Mouse (Mus musculus): ENCODE measurements around the gene Glis1. TPM values are rescaled to one million over a fixed set of nuclear protein-coding genes. Genes with fewer than 3 reads are reported as not detected.
A peak's percentile ranks its signal among the peaks of the same experiment; 100 is the strongest.

Glis1 gene
- total RNA-seq, 2 experiments from 2014 or later: 0.17 to 0.31 TPM

DNA sequence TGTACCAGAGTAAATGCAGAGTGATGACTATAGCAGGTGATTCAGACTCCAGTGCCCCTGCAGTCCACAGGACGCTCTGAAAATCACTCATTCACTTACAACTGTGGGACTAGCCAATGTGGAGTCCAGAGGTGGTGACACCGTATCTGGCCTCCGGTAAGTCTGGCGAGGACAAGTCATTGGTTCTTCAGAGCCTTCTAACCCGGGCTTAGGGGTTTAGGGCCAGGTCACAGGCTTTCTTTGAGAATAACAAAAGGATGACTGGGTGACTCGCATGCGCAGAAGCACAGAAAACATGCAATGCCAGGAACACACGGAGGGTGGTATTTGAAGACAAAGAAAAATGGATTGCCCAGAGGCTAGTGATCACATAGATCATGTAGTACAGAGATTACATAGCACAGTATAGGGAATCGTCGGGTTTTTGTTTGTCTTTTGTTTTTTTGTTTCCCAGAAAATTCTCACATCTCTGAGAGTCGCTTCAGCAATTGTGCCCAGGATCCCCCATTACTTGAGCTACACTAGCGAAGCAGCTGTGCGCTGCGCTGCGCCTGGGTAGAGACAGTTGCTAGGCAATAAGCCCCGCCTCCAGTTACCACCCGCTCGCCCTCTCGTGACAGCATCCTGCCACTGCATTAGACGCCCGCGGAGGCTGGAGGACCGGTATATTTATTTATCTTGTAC is 239.4 kb downstream of the Glis1 start:
- peak; percentile 75 to 84 for DNase-seq
- intact Hi-C loops (cut with DNase I): no loop called here

DNA sequence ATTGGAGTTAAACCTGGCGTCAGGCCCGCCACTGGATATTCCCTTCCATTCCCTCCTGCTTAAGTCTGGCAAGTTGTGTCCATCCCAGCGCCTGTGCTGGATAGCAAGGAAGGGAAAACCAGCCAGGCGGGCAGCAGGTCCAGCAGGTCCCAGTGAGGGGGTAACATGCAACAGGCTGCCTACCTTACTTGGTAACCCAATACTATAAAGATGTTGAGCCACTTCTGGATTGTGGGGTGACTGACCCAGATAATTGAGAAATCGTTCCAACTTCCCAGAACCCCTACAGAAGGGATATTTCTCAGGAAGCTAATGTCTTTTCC is 239.9 kb downstream of the Glis1 start:
- DNase-seq: no peak
- intact Hi-C loops (cut with DNase I): no loop called here

GRCm38 (mm10) chr4:107675645-107676044 is 241.3 kb downstream of the Glis1 start:
- intact Hi-C loops (cut with DNase I): no loop called here
- DNase-seq: no peak

GRCm38 (mm10) chr4:107680311-107681098 is 246.1 kb downstream of the Glis1 start:
- DNase-seq: no peak
- intact Hi-C loops (cut with DNase I): no loop called here

- no peak for DNase-seq
- intact Hi-C loops (cut with DNase I): no loop called here
These were observed 246.9 kb downstream of the Glis1 start for GRCm38 (mm10) chr4:107681099-107681849.

DNA sequence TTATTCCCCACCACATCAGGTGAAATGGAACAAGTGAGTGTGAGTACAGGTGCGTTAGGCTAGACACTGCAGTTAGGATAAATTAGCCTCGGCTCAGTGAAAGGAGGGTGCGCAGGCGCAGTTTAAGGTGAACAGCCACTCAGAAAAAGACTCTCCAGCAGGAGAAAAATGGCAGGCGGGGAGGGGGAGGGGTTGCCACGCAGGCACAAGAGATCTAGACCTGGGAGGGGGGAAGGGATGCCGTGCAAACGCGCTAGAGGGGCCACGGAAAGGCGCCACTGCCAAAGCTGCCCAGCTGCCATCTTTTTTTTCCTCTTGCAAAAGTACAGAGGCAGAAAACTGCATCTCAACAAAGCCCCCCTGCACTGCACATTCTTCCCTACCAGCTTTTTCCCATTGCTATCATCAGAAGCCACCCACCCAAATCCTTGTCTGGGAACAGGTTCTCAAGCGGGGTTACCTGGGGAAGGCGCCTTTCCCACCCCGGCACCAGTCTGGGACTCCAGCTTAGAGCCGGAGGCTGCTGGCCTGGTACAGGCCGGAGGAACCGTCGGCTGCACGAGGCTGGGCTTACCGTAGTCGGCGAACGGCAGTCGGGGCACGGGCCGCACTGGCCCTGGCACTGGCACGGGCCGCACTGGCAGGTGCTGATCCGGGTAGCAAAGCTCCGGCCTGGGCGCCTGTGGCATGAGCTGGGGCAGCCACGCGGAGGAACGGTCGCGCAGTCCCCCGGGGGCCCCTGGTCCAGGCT is 248.8 kb downstream of the Glis1 start:
- intact Hi-C loops (cut with DNase I): no loop called here
- DNase-seq: no peak

DNA sequence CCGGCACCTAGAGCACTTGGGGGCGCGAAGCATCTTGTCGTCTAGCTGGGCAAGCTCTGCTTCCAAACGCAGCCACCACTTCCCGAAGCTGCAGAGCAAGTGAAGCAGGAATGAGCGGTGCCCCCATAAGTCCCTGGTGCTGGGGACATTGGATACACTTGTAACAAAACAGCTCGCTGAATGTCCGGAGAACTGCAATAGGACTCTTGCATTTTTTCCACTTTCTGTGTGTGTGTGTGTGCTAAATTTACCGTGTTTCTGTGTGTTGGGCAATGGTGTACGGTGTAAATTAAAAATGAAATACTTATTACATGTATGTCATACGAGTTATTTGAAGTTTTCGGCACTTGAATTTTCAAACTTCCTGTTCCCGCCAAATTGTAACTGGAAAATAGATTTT is 249.7 kb downstream of the Glis1 start, which contains the start of gene Dmrtb1:
Gene Dmrtb1, minus strand, starts transcription at position 101 of the 400 bp plus-strand sequence.
- no peak for DNase-seq
- intact Hi-C loops (cut with DNase I): no loop called here

Small RNA genes lying within 50 kb of the gene (microRNA-seq; reads per million reads assigned to microRNA genes)
- gene Gm24804: 0 to 0.12 reads per million in 2 experiments

Other genes starting within 250 kb of the Glis1 start
- under 1 TPM in 1 of 2 experiments, not detected in 1; 0.33 TPM for gene Ldlrad1, start 225.4 kb upstream of the Glis1 start, total RNA-seq (2021)
- gene Lrrc42, start 181.1 kb upstream of the Glis1 start, total RNA-seq (2021): 10 to 100 TPM; 11.1 to 14.1 TPM
- gene Hspb11, start 181.0 kb upstream of the Glis1 start, total RNA-seq (2021): 10 to 100 TPM; 14.6 TPM
- under 1 TPM in 1 of 2 experiments, not detected in 1; 0.12 TPM for gene Dio1, start 127.4 kb upstream of the Glis1 start, total RNA-seq (2021)
- gene Yipf1, start 120.2 kb upstream of the Glis1 start, total RNA-seq (2021): 10 to 100 TPM; 22.3 to 25.3 TPM
- gene Ndc1, start 66.8 kb upstream of the Glis1 start, total RNA-seq (2021): 10 to 100 TPM; 11.5 to 12.8 TPM
- not detected for gene Dmrtb1, start 249.6 kb downstream of the Glis1 start, total RNA-seq (2021)

Measured in heart, postnatal 14 days (tissue).